Mouse (Mus musculus) heart, postnatal 0 days (tissue): ENCODE data around the gene Arnt.

Experiments used
- CTCF ChIP-seq: IDR thresholded peaks from 2 replicates; pipeline ENCODE4 v1.5.1; 2016; ENCODE audit warnings: antibody characterized with exemption, control low read depth, low read depth
- EP300 ChIP-seq: IDR thresholded peaks from 2 replicates; pipeline ENCODE4 v1.6.1; 2016; ENCODE audit warnings: antibody characterized with exemption, low read depth

DNA sequence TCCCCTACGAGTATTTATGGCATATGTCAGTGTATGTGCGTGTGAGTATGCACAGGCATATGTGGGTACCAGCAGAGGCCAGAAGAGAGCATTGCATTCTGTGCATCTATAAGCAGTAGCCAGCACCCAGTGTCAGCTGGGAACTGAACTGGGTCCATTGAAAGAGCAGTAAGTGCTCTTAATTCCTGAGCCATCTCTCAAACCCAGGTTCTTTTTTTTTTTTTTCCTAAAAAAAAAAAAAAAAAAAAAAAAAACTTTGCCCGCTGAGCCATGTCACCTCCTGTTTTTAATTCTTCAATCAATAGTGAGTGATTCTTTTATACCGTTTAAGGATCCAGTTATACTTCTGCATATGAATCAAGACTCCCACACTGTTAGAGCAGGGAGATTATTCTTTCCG lies 99.2 kb downstream of the Arnt start:
- no peak for TF ChIP-seq EP300
- no peak for TF ChIP-seq CTCF
